Mouse (Mus musculus) myocyte (in vitro differentiated cells): ENCODE results near the gene Il25.

ENCODE experiments used
- CEBPB ChIP-seq: IDR thresholded peaks from 2 replicates; pipeline ENCODE4 v1.6.1; 2011; ENCODE audit warnings: mild to moderate bottlenecking, moderate library complexity; ENCODE audit not compliant: poor library complexity, insufficient read depth, severe bottlenecking
- E2F4 ChIP-seq: IDR thresholded peaks from one replicate; pipeline ENCODE4 v1.6.1; 2011; ENCODE audit warnings: mild to moderate bottlenecking, control low read depth, moderate library complexity; ENCODE audit not compliant: insufficient read depth
- MAX ChIP-seq: IDR thresholded peaks from one replicate; pipeline ENCODE4 v1.6.1; 2011; ENCODE audit warnings: low read depth, mild to moderate bottlenecking, control low read depth
- MYOD1 ChIP-seq, 3 experiments: IDR thresholded peaks; one replicate each; pipeline ENCODE4 v1.6.1; 2011; ENCODE audit warnings: control low read depth in 2 of 3, low read depth in 2 of 3, mild to moderate bottlenecking in 2 of 3, moderate library complexity in 1 of 3; ENCODE audit not compliant: insufficient read length in 2 of 3, control insufficient read depth in 1 of 3
- MYOG ChIP-seq, 3 experiments: IDR thresholded peaks; one replicate each; pipeline ENCODE4 v1.6.1; 2011; ENCODE audit warnings: control low read depth in 2 of 3, low read depth in 2 of 3, mild to moderate bottlenecking in 2 of 3; ENCODE audit not compliant: insufficient read length in 2 of 3, control insufficient read depth in 1 of 3, insufficient read depth in 1 of 3
- POLR2A ChIP-seq: IDR thresholded peaks from one replicate; pipeline ENCODE4 v1.6.1; 2011; ENCODE audit warnings: low read depth, mild to moderate bottlenecking, control low read depth, moderate library complexity; ENCODE audit not compliant: insufficient read length
- POLR2AphosphoS2 ChIP-seq: IDR thresholded peaks from one replicate; pipeline ENCODE4 v1.6.1; 2011; ENCODE audit warnings: low read depth, control low read depth; ENCODE audit not compliant: insufficient read length
- REST ChIP-seq: IDR thresholded peaks from one replicate; pipeline ENCODE4 v1.6.1; 2011; ENCODE audit warnings: mild to moderate bottlenecking, control low read depth, moderate library complexity; ENCODE audit not compliant: insufficient read depth, insufficient read length
- SRF ChIP-seq: IDR thresholded peaks from one replicate; pipeline ENCODE4 v1.6.1; 2011; ENCODE audit warnings: low read depth; ENCODE audit not compliant: control insufficient read depth, insufficient read length
- TCF12 ChIP-seq: IDR thresholded peaks from one replicate; pipeline ENCODE4 v1.6.1; 2011; ENCODE audit warnings: mild to moderate bottlenecking, control low read depth; ENCODE audit not compliant: poor library complexity, insufficient read depth, severe bottlenecking
- TCF3 ChIP-seq: IDR thresholded peaks from one replicate; pipeline ENCODE4 v1.6.1; 2011; ENCODE audit warnings: low read depth, control low read depth; ENCODE audit not compliant: insufficient read length
- USF1 ChIP-seq: IDR thresholded peaks from one replicate; pipeline ENCODE4 v1.6.1; 2011; ENCODE audit warnings: low read depth, mild to moderate bottlenecking, control low read depth, moderate library complexity

DNA sequence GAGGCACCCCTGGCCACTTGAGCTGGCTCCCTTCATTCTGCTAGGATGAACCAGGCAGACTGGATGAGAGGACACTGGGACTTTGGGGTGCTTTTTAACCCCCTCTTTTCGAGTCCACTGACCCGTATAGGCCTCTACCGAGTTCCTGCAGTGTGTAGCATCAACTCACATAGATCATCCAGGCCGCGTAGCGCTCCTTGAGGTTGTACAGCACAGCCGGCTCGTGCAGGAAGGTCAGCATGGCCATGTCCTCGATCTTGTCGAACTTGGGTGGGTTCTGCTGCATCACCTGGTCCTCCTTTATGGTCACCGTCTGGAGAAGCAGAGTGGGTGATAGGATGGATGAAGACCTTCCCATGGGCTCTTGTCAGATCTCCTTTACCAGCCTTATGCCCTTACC, 31.2 kb downstream of the Il25 start:
- TF ChIP-seq POLR2A (no peak), CEBPB (no peak), MAX (no peak), E2F4 (no peak), MYOG (IDR thresholded peaks at IDR 0.05; ENCODE audit: control insufficient read depth in 1 of 3, insufficient read depth in 1 of 3, insufficient read length in 2 of 3, low read depth in 2 of 3) (no peak), USF1 (no peak), POLR2AphosphoS2 (no peak), TCF12 (no peak), REST (no peak), SRF (no peak), TCF3 (no peak), MYOD1 (IDR thresholded peaks at IDR 0.05; ENCODE audit: control insufficient read depth in 1 of 3, insufficient read length in 2 of 3, low read depth in 2 of 3) (no peak)
